Mouse (Mus musculus): ENCODE measurements around the gene Ggta1. TPM values are rescaled to one million over a fixed set of nuclear protein-coding genes. Genes with fewer than 3 reads are reported as not detected.
A peak's percentile ranks its signal among the peaks of the same experiment; 100 is the strongest.

The Ggta1 gene
- polyA plus RNA-seq, 1 experiment from 2014 or later, result 5.6 TPM

GRCm38 (mm10) chr2:35467855-35468254, 4.8 kb upstream of the Ggta1 start:
- 84% methylated on average over 3 of the region's 3 CpGs for WGBS
- no peak for DNase-seq
- peaks cover under 1% of the 10 kb centered on the region; the same call in 1 of the 2 replicates for H3K4me1 ChIP-seq (ENCODE audit: control insufficient read depth, insufficient read depth, low read length)
- H3K27ac ChIP-seq (replicated peaks; ENCODE audit: low read depth, low read length), result no peak overlapping the region
- no peak overlapping the region for H3K4me3 ChIP-seq (replicated peaks; ENCODE audit: low read depth, low read length)
- no peaks in the 10 kb centered on the region for H3K9me3 ChIP-seq (ENCODE audit: control insufficient read depth, low read length)
- no peak for ATAC-seq (ENCODE audit: low FRiP score, low TSS enrichment)
- no peaks in the 10 kb centered on the region for H3K36me3 ChIP-seq (ENCODE audit: control insufficient read depth, insufficient read depth, low read length)
- no peak overlapping the region for H3K9ac ChIP-seq (replicated peaks; ENCODE audit: low read length)
- H3K4me2 ChIP-seq (ENCODE audit: low read length), result no peak overlapping the region
- no peaks in the 10 kb centered on the region for H3K27me3 ChIP-seq (ENCODE audit: control insufficient read depth, insufficient read depth, low read length)

- Histone ChIP-seq H3K9me3 (ENCODE audit: control insufficient read depth, low read length) (no peaks in the 10 kb centered on the region), H3K4me1 (ENCODE audit: control insufficient read depth, insufficient read depth, low read length) (peaks cover 4% of the 10 kb centered on the region; the same call in 1 of the 2 replicates), H3K27me3 (ENCODE audit: control insufficient read depth, insufficient read depth, low read length) (peaks cover 11% of the 10 kb centered on the region; the same call in 1 of the 2 replicates), H3K9ac (replicated peaks; ENCODE audit: low read length) (no peak overlapping the region), H3K4me3 (replicated peaks; ENCODE audit: low read depth, low read length) (no peak overlapping the region), H3K27ac (replicated peaks; ENCODE audit: low read depth, low read length) (no peak overlapping the region), H3K36me3 (ENCODE audit: control insufficient read depth, insufficient read depth, low read length) (no peaks in the 10 kb centered on the region), H3K4me2 (ENCODE audit: low read length) (no peak overlapping the region)
- no peak for ATAC-seq (ENCODE audit: low FRiP score, low TSS enrichment)
- no peak for DNase-seq
Measured at GRCm38 (mm10) chr2:35465677-35466076, 2.6 kb upstream of the Ggta1 start.

GRCm38 (mm10) chr2:35464548-35464947, 1.5 kb upstream of the Ggta1 start:
- 44% methylated on average over 3 of the region's 3 CpGs for whole genome bisulfite sequencing
- ATAC-seq (ENCODE audit: low FRiP score, low TSS enrichment), result no peak

DNA sequence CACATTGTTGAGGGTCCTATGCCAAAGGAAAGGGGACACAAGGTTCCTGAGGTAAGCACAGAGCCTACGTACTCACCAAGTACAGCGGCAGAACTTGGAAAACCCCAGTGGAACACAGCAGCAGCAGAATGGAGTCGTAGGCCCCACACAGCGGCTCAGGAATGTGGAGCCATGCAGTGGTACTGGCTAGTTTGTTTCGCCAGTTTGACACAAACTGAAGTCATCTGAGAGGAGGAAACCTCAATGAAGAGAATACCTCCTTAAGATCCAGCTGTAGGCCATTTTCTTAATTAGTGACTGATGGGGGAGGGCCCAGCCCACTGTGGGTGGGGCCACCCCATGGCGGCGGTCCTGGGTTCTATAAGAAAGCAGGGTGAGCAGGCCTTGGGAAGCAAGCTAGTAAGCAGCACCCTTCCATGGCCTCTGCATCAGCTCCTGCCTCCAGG, 1.1 kb upstream of the Ggta1 start:
- Histone ChIP-seq H3K9me3 (ENCODE audit: control insufficient read depth, low read length) (no peaks in the 10 kb centered on the region), H3K9ac (replicated peaks; ENCODE audit: low read length) (no peak overlapping the region), H3K4me3 (replicated peaks; ENCODE audit: low read depth, low read length) (no peak overlapping the region), H3K36me3 (ENCODE audit: control insufficient read depth, insufficient read depth, low read length) (no peaks in the 10 kb centered on the region), H3K27ac (replicated peaks; ENCODE audit: low read depth, low read length) (no peak overlapping the region), H3K4me1 (ENCODE audit: control insufficient read depth, insufficient read depth, low read length) (peaks cover 4% of the 10 kb centered on the region; the same call in 1 of the 2 replicates), H3K4me2 (ENCODE audit: low read length) (no peak overlapping the region), H3K27me3 (ENCODE audit: control insufficient read depth, insufficient read depth, low read length) (peaks cover 15% of the 10 kb centered on the region; the same call in 1 of the 2 replicates)
- WGBS, result 72% methylated on average over 7 of the region's 7 CpGs
- DNase-seq (no peak), ATAC-seq (ENCODE audit: low FRiP score, low TSS enrichment) (no peak)

More at GRCm38 (mm10) chr2:35464548-35464947, 1.5 kb upstream of the Ggta1 start:
- H3K27ac ChIP-seq (replicated peaks; ENCODE audit: low read depth, low read length), result no peak overlapping the region
- H3K36me3 ChIP-seq (ENCODE audit: control insufficient read depth, insufficient read depth, low read length), result no peaks in the 10 kb centered on the region
- peaks cover 4% of the 10 kb centered on the region; the same call in 1 of the 2 replicates for H3K4me1 ChIP-seq (ENCODE audit: control insufficient read depth, insufficient read depth, low read length)
- DNase-seq, result no peak
- no peak overlapping the region for H3K9ac ChIP-seq (replicated peaks; ENCODE audit: low read length)
- H3K27me3 ChIP-seq (ENCODE audit: control insufficient read depth, insufficient read depth, low read length), result peaks cover 15% of the 10 kb centered on the region; the same call in 1 of the 2 replicates
- H3K9me3 ChIP-seq (ENCODE audit: control insufficient read depth, low read length), result no peaks in the 10 kb centered on the region
- no peak overlapping the region for H3K4me3 ChIP-seq (replicated peaks; ENCODE audit: low read depth, low read length)
- no peak overlapping the region for H3K4me2 ChIP-seq (ENCODE audit: low read length)

GRCm38 (mm10) chr2:35463372-35464088, 499 bp upstream of the Ggta1 start:
- WGBS, result 16% methylated on average over 19 of the region's 19 CpGs
- peak overlapping the region; percentile 7; the same call in 1 of the 2 replicates for H3K4me2 ChIP-seq (ENCODE audit: low read length)
- H3K27me3 ChIP-seq (ENCODE audit: control insufficient read depth, insufficient read depth, low read length), result peaks cover 15% of the 10 kb centered on the region; the same call in 1 of the 2 replicates

GRCm38 (mm10) chr2:35461971-35462787, 852 bp downstream of the Ggta1 start:
- Histone ChIP-seq H3K27ac (replicated peaks; ENCODE audit: low read depth, low read length) (no peak overlapping the region), H3K4me2 (ENCODE audit: low read length) (peak overlapping the region; percentile 96), H3K9ac (replicated peaks; ENCODE audit: low read length) (peak overlapping the region; percentile 75), H3K9me3 (ENCODE audit: control insufficient read depth, low read length) (no peaks in the 10 kb centered on the region), H3K36me3 (ENCODE audit: control insufficient read depth, insufficient read depth, low read length) (no peaks in the 10 kb centered on the region), H3K4me3 (replicated peaks; ENCODE audit: low read depth, low read length) (peak overlapping the region; percentile 55), H3K4me1 (ENCODE audit: control insufficient read depth, insufficient read depth, low read length) (peaks cover 4% of the 10 kb centered on the region; the same call in 1 of the 2 replicates), H3K27me3 (ENCODE audit: control insufficient read depth, insufficient read depth, low read length) (peaks cover 15% of the 10 kb centered on the region; the same call in 1 of the 2 replicates)
- peak; percentile 71 for ATAC-seq (ENCODE audit: low FRiP score, low TSS enrichment)
- DNase-seq, result peak; percentile 66
- 1% methylated on average over 52 of the region's 52 CpGs for WGBS

More at GRCm38 (mm10) chr2:35463372-35464088, 499 bp upstream of the Ggta1 start:
- Histone ChIP-seq H3K27ac (replicated peaks; ENCODE audit: low read depth, low read length) (no peak overlapping the region), H3K4me1 (ENCODE audit: control insufficient read depth, insufficient read depth, low read length) (peaks cover 4% of the 10 kb centered on the region; the same call in 1 of the 2 replicates), H3K9ac (replicated peaks; ENCODE audit: low read length) (no peak overlapping the region), H3K4me3 (replicated peaks; ENCODE audit: low read depth, low read length) (no peak overlapping the region), H3K36me3 (ENCODE audit: control insufficient read depth, insufficient read depth, low read length) (no peaks in the 10 kb centered on the region), H3K9me3 (ENCODE audit: control insufficient read depth, low read length) (no peaks in the 10 kb centered on the region)
- no peak for ATAC-seq (ENCODE audit: low FRiP score, low TSS enrichment)
- DNase-seq, result peak; percentile 46

- no peak for ATAC-seq (ENCODE audit: low FRiP score, low TSS enrichment)
- H3K4me1 ChIP-seq (ENCODE audit: control insufficient read depth, insufficient read depth, low read length), result peaks cover 4% of the 10 kb centered on the region; the same call in 1 of the 2 replicates
- peak overlapping the region; percentile 55 for H3K4me3 ChIP-seq (replicated peaks; ENCODE audit: low read depth, low read length)
- WGBS, result 6% methylated on average over 20 of the region's 20 CpGs
- no peak overlapping the region for H3K27ac ChIP-seq (replicated peaks; ENCODE audit: low read depth, low read length)
- peak; percentile 29 for DNase-seq
- H3K9ac ChIP-seq (replicated peaks; ENCODE audit: low read length), result peak overlapping the region; percentile 75
- H3K27me3 ChIP-seq (ENCODE audit: control insufficient read depth, insufficient read depth, low read length), result peaks cover 15% of the 10 kb centered on the region; the same call in 1 of the 2 replicates
- H3K9me3 ChIP-seq (ENCODE audit: control insufficient read depth, low read length), result no peaks in the 10 kb centered on the region
- no peaks in the 10 kb centered on the region for H3K36me3 ChIP-seq (ENCODE audit: control insufficient read depth, insufficient read depth, low read length)
- peak overlapping the region; percentile 96 for H3K4me2 ChIP-seq (ENCODE audit: low read length)
Measured at GRCm38 (mm10) chr2:35461131-35461947, 1.7 kb downstream of the Ggta1 start.

GRCm38 (mm10) chr2:35460378-35460880, 2.6 kb downstream of the Ggta1 start:
- H3K9me3 ChIP-seq (ENCODE audit: control insufficient read depth, low read length), result no peaks in the 10 kb centered on the region
- no peaks in the 10 kb centered on the region for H3K36me3 ChIP-seq (ENCODE audit: control insufficient read depth, insufficient read depth, low read length)
- H3K4me2 ChIP-seq (ENCODE audit: low read length), result peak overlapping the region; percentile 96
- no peak for ATAC-seq (ENCODE audit: low FRiP score, low TSS enrichment)
- H3K27me3 ChIP-seq (ENCODE audit: control insufficient read depth, insufficient read depth, low read length), result peaks cover 15% of the 10 kb centered on the region; the same call in 1 of the 2 replicates
- 24% methylated on average over 6 of the region's 6 CpGs for WGBS
- H3K4me1 ChIP-seq (ENCODE audit: control insufficient read depth, insufficient read depth, low read length), result peaks cover 4% of the 10 kb centered on the region; the same call in 1 of the 2 replicates
- H3K27ac ChIP-seq (replicated peaks; ENCODE audit: low read depth, low read length), result no peak overlapping the region
- H3K4me3 ChIP-seq (replicated peaks; ENCODE audit: low read depth, low read length), result peak overlapping the region; percentile 55; the same call in 1 of the 2 replicates
- no peak overlapping the region for H3K9ac ChIP-seq (replicated peaks; ENCODE audit: low read length)
- DNase-seq, result no peak

Data from midbrain, embryonic 14.5 days (tissue).